Mouse (Mus musculus): ENCODE measurements around the gene Uvrag.

- TF ChIP-seq POLR2A (IDR thresholded peaks at IDR 0.05; ENCODE audit: low read depth, low read length) (no peak), CTCF (IDR thresholded peaks at IDR 0.05; ENCODE audit: borderline replicate concordance, insufficient read depth, low read length) (no peak)
Measured at GRCm38 (mm10) chr7:99166159-99166558, 25.2 kb upstream of the Uvrag start.
